Mouse (Mus musculus): ENCODE results near the gene Prkch. TPM values are rescaled to one million over a fixed set of nuclear protein-coding genes. Genes with fewer than 3 reads are reported as not detected.

Prkch gene
- total RNA-seq, 2 experiments from 2014 or later: 16.1 to 18.8 TPM

- intact Hi-C loops (cut with DNase I): no loop called here
- DNase-seq (ENCODE audit: low spot score): no peak
These were observed 222.6 kb downstream of the Prkch start for GRCm38 (mm10) chr12:73807228-73807627.

GRCm38 (mm10) chr12:73810041-73810795, 225.6 kb downstream of the Prkch start:
- intact Hi-C loops (cut with DNase I): no loop called here
- DNase-seq (ENCODE audit: low spot score): peak; percentile 62

- intact Hi-C loops (cut with DNase I): no loop called here
- DNase-seq (ENCODE audit: low spot score): no peak
These were observed 226.3 kb downstream of the Prkch start for GRCm38 (mm10) chr12:73810903-73811302.

GRCm38 (mm10) chr12:73812198-73812597, 227.6 kb downstream of the Prkch start:
- DNase-seq (ENCODE audit: low spot score): no peak
- intact Hi-C loops (cut with DNase I): no loop called here

- intact Hi-C loops (cut with DNase I): no loop called here
- DNase-seq (ENCODE audit: low spot score): no peak
These were observed 228.7 kb downstream of the Prkch start for GRCm38 (mm10) chr12:73813016-73813900.

- intact Hi-C loops (cut with DNase I): no loop called here
- DNase-seq (ENCODE audit: low spot score): no peak
These were observed 229.6 kb downstream of the Prkch start for GRCm38 (mm10) chr12:73814056-73814735.

- intact Hi-C loops (cut with DNase I): no loop called here
- no peak for DNase-seq (ENCODE audit: low spot score)
These were observed 230.3 kb downstream of the Prkch start for GRCm38 (mm10) chr12:73814897-73815296.

- intact Hi-C loops (cut with DNase I): no loop called here
These were observed 230.9 kb downstream of the Prkch start for GRCm38 (mm10) chr12:73815463-73815862.

GRCm38 (mm10) chr12:73815892-73816291, 231.3 kb downstream of the Prkch start:
- intact Hi-C loops (cut with DNase I): no loop called here
- no peak for DNase-seq (ENCODE audit: low spot score)

More at GRCm38 (mm10) chr12:73815463-73815862, 230.9 kb downstream of the Prkch start:
- no peak for DNase-seq (ENCODE audit: low spot score)

- no peak for DNase-seq (ENCODE audit: low spot score)
- intact Hi-C loops (cut with DNase I): no loop called here
These were observed 232.3 kb downstream of the Prkch start for GRCm38 (mm10) chr12:73816866-73817265.

GRCm38 (mm10) chr12:73818801-73819200, 234.2 kb downstream of the Prkch start:
- no peak for DNase-seq (ENCODE audit: low spot score)
- intact Hi-C loops (cut with DNase I): no loop called here

- intact Hi-C loops (cut with DNase I): no loop called here
- no peak for DNase-seq (ENCODE audit: low spot score)
These were observed 236.6 kb downstream of the Prkch start for GRCm38 (mm10) chr12:73821176-73821575.

GRCm38 (mm10) chr12:73822331-73822730, 237.7 kb downstream of the Prkch start:
- intact Hi-C loops (cut with DNase I): no loop called here
- DNase-seq (ENCODE audit: low spot score): no peak

- no peak for DNase-seq (ENCODE audit: low spot score)
- intact Hi-C loops (cut with DNase I): no loop called here
These were observed 240.2 kb downstream of the Prkch start for GRCm38 (mm10) chr12:73824828-73825227.

Other genes starting within 250 kb of the Prkch start
- under 1 TPM; 0.08 to 0.13 TPM for gene Tmem30b, start 38.4 kb upstream of the Prkch start, total RNA-seq (2021)